16 mouse cellular contexts compared by ENCODE assay signal in genomic region chr5:45368451-45368850, GRCm38 (mm10).
DNase-seq lines count a peak whose midpoint lies in the region; ATAC-seq and TF ChIP-seq lines count a peak whose summit lies in the region.
"Had no signal": no experiment of that assay in that cellular context is flagged by ENCODE, and none has a peak within 500 bp of the region (broad histone marks: within the 10 kb centered on the region; RNA-seq: fewer than 3 reads in every experiment).

No protein-coding gene starts in this region.

- H3K27me3 ChIP-seq in hindbrain, embryonic 10.5 days (ENCODE audit: insufficient read depth, poor library complexity, severe bottlenecking), result no peaks in the 10 kb centered on the region
- no peaks in the 10 kb centered on the region for H3K27me3 ChIP-seq in hindbrain, embryonic 12.5 days
- H3K27me3 ChIP-seq in lung, embryonic 15.5 days, result no peaks in the 10 kb centered on the region
- H3K27me3 ChIP-seq in forebrain, postnatal 0 days (ENCODE audit: insufficient read depth, low read length), result no peaks in the 10 kb centered on the region
- H3K27me3 ChIP-seq: forebrain, embryonic 12.5 days; stomach, embryonic 15.5 days had no signal

- ATAC-seq in hindbrain, embryonic 12.5 days (ENCODE audit: low FRiP score), result no peak
- peak; percentile 90; the same call in 1 of the 2 replicates for ATAC-seq in lung, embryonic 15.5 days (ENCODE audit: borderline replicate concordance, extremely low read depth, low FRiP score, low TSS enrichment)
- no peak for ATAC-seq in forebrain, postnatal 0 days
- ATAC-seq in frontal cortex, adult (ENCODE audit: low TSS enrichment), result no peak

- no peaks in the 10 kb centered on the region for H3K36me3 ChIP-seq in hindbrain, embryonic 10.5 days
- no peaks in the 10 kb centered on the region for H3K36me3 ChIP-seq in hindbrain, embryonic 12.5 days
- H3K36me3 ChIP-seq in lung, embryonic 15.5 days, result no peaks in the 10 kb centered on the region
- no peaks in the 10 kb centered on the region for H3K36me3 ChIP-seq in forebrain, postnatal 0 days (ENCODE audit: insufficient read depth)
- H3K36me3 ChIP-seq: forebrain, embryonic 12.5 days; heart, embryonic 10.5 days; stomach, embryonic 15.5 days had no signal

- H3K4me1 ChIP-seq in hindbrain, embryonic 10.5 days (replicated peaks), result no peaks in the 10 kb centered on the region
- no peaks in the 10 kb centered on the region for H3K4me1 ChIP-seq in hindbrain, embryonic 12.5 days
- H3K4me1 ChIP-seq in lung, embryonic 15.5 days, result 0 out of 2 replicates have a peak, but pooled peaks cover 7% of the 10 kb centered on the region
- no peaks in the 10 kb centered on the region for H3K4me1 ChIP-seq in forebrain, postnatal 0 days (ENCODE audit: insufficient read depth)
- H3K4me1 ChIP-seq: forebrain, embryonic 12.5 days; heart, embryonic 10.5 days; stomach, embryonic 15.5 days had no signal

- no peak overlapping the region for H3K9ac ChIP-seq in hindbrain, embryonic 12.5 days
- no peak overlapping the region for H3K9ac ChIP-seq in lung, embryonic 15.5 days
- H3K9ac ChIP-seq in forebrain, postnatal 0 days, result no peak overlapping the region
- H3K9ac ChIP-seq: forebrain, embryonic 12.5 days; hindbrain, embryonic 14.5 days; stomach, embryonic 15.5 days had no signal

- no peak for TF ChIP-seq CTCF in forebrain, postnatal 0 days (IDR thresholded peaks at IDR 0.05; ENCODE audit: low read depth)

- DNase-seq in hindbrain, embryonic 10.5 days (ENCODE audit: low spot score), result peak; percentile 10
- DNase-seq in embryo, embryonic 10 days (ENCODE audit: low spot score), result peak; percentile 50
- no peak for DNase-seq in forebrain, postnatal 0 days
- no peak for DNase-seq in layer of hippocampus, adult 9-11 months
- DNase-seq: cerebellum, postnatal 14 days; gastrocnemius, adult 2 months; kidney, adult 2 months; kidney, postnatal 4 days; thymus, postnatal 36 days had no signal

- no peak overlapping the region for H3K27ac ChIP-seq in hindbrain, embryonic 10.5 days
- no peak overlapping the region for H3K27ac ChIP-seq in hindbrain, embryonic 12.5 days
- H3K27ac ChIP-seq in lung, embryonic 15.5 days, result no peak overlapping the region
- H3K27ac ChIP-seq in forebrain, postnatal 0 days (ENCODE audit: low read depth, low read length), result no peak overlapping the region
- H3K27ac ChIP-seq: forebrain, embryonic 12.5 days; gastrocnemius, adult 2 months; heart, embryonic 10.5 days; hindbrain, embryonic 14.5 days; stomach, embryonic 15.5 days had no signal

- H3K4me3 ChIP-seq in hindbrain, embryonic 10.5 days, result no peak overlapping the region
- no peak overlapping the region for H3K4me3 ChIP-seq in hindbrain, embryonic 12.5 days
- no peak overlapping the region for H3K4me3 ChIP-seq in lung, embryonic 15.5 days
- no peak overlapping the region for H3K4me3 ChIP-seq in forebrain, postnatal 0 days (ENCODE audit: low read depth, low read length)
- H3K4me3 ChIP-seq: forebrain, embryonic 12.5 days; gastrocnemius, adult 2 months; heart, embryonic 10.5 days; stomach, embryonic 15.5 days had no signal

- no peaks in the 10 kb centered on the region for H3K9me3 ChIP-seq in hindbrain, embryonic 10.5 days
- H3K9me3 ChIP-seq in hindbrain, embryonic 12.5 days (replicated peaks), result no peaks in the 10 kb centered on the region
- H3K9me3 ChIP-seq in lung, embryonic 15.5 days, result no peaks in the 10 kb centered on the region
- H3K9me3 ChIP-seq in forebrain, postnatal 0 days (ENCODE audit: low read length), result no peaks in the 10 kb centered on the region
- H3K9me3 ChIP-seq: forebrain, embryonic 12.5 days; heart, embryonic 10.5 days; stomach, embryonic 15.5 days had no signal

- WGBS in hindbrain, embryonic 10.5 days, result 68% methylated on average over 6 of the region's 6 CpGs
- WGBS in hindbrain, embryonic 12.5 days, result 47% methylated on average over 6 of the region's 6 CpGs
- WGBS in lung, embryonic 15.5 days, result 21% methylated on average over 6 of the region's 6 CpGs
- 92% methylated on average over 6 of the region's 6 CpGs for WGBS in forebrain, postnatal 0 days

- no peak overlapping the region for H3K4me2 ChIP-seq in hindbrain, embryonic 12.5 days (replicated peaks)
- H3K4me2 ChIP-seq in lung, embryonic 15.5 days, result no peak overlapping the region
- H3K4me2 ChIP-seq in forebrain, postnatal 0 days (ENCODE audit: low read depth), result no peak overlapping the region
- H3K4me2 ChIP-seq: forebrain, embryonic 12.5 days; hindbrain, embryonic 14.5 days; stomach, embryonic 15.5 days had no signal

Comparison
In these comparisons a context has a peak if more than half of its experiments do, and no peak if none do; other contexts are left out.
1. DNase-seq: peak in hindbrain, embryonic 10.5 days (single experiment) and embryo, embryonic 10 days (single experiment); none in forebrain, postnatal 0 days (single experiment) and layer of hippocampus, adult 9-11 months (single experiment).